Mouse (Mus musculus) brain, embryonic 14.5 days (tissue): Measurements from ENCODE around the gene Taf8.

Experiments used
- CTCF ChIP-seq: fragments of 200-500 bp; IDR thresholded peaks from 2 replicates; pipeline ENCODE4 v1.5.1; 2012; ENCODE audit warnings: inconsistent platforms, mild to moderate bottlenecking, moderate library complexity, borderline replicate concordance; ENCODE audit not compliant: insufficient read depth, insufficient read length; ENCODE audit errors: extremely low read depth
- POLR2A ChIP-seq: fragments of 200-500 bp; IDR thresholded peaks from 2 replicates; pipeline ENCODE4 v1.6.1; 2012; ENCODE audit warnings: mild to moderate bottlenecking, inconsistent platforms, borderline replicate concordance; ENCODE audit not compliant: poor library complexity, insufficient read depth, insufficient read length, severe bottlenecking; ENCODE audit errors: extremely low read depth

- TF ChIP-seq CTCF (no peak), POLR2A (no peak)
These were observed 34.4 kb downstream of the Taf8 start for GRCm38 (mm10) chr17:47467659-47468058.
